Mouse (Mus musculus) C2C12 (cell line): ENCODE results near the gene Adgrl2.

Source experiments
- CTCF ChIP-seq: IDR thresholded peaks from one replicate; pipeline ENCODE4 v1.5.1; 2011; ENCODE audit not compliant: control insufficient read depth, insufficient read depth, insufficient read length
- MYOD1 ChIP-seq: IDR thresholded peaks from one replicate; pipeline ENCODE4 v1.6.1; 2011; ENCODE audit warnings: low read depth; ENCODE audit not compliant: control insufficient read depth, insufficient read length
- USF1 ChIP-seq: IDR thresholded peaks from one replicate; pipeline ENCODE4 v1.6.1; 2011; ENCODE audit warnings: low read depth, mild to moderate bottlenecking, control low read depth, moderate library complexity

GRCm38 (mm10) chr3:148881431-148881830 lies 108.9 kb downstream of the Adgrl2 start:
- TF ChIP-seq USF1: no peak
- no peak for TF ChIP-seq MYOD1
- no peak for TF ChIP-seq CTCF
